Mouse (Mus musculus) small intestine, adult 2 months (tissue): Measurements from ENCODE around the gene Hsp90aa1. TPM values are rescaled to one million over a fixed set of nuclear protein-coding genes. Genes with fewer than 3 reads are reported as not detected.
A peak's percentile ranks its signal among the peaks of the same experiment; 100 is the strongest.
"Not testable (repeated sequence)": the region's sequence is repeated elsewhere in the genome, so short reads cannot be mapped to it uniquely, and the experiment has no call there.

Experiments
- H3K27ac ChIP-seq: fragments of 200-500 bp; 2 replicates; pipeline ENCODE4 v1.5.1; 2012; ENCODE audit warnings: low read depth, low read length, control low read depth, inconsistent platforms; ENCODE audit not compliant: insufficient read depth
- H3K27me3 ChIP-seq: fragments of 200-500 bp; 2 replicates; pipeline ENCODE4 v1.6.1; 2012; ENCODE audit warnings: mild to moderate bottlenecking, moderate library complexity, low read length, inconsistent platforms; ENCODE audit not compliant: control insufficient read depth, insufficient read depth
- H3K36me3 ChIP-seq: fragments of 200-500 bp; 2 replicates; pipeline ENCODE4 v1.6.1; 2012; ENCODE audit warnings: mild to moderate bottlenecking, low read length, control low read depth, inconsistent platforms; ENCODE audit not compliant: control insufficient read depth, insufficient read depth
- H3K4me1 ChIP-seq: fragments of 200-500 bp; 2 replicates; pipeline ENCODE4 v1.6.1; 2012; ENCODE audit warnings: low read length, inconsistent platforms, mixed read lengths; ENCODE audit not compliant: control insufficient read depth, insufficient read depth, insufficient read length
- H3K4me3 ChIP-seq: fragments of 200-500 bp; 2 replicates; pipeline ENCODE4 v1.5.1; 2012; ENCODE audit warnings: low read depth, mild to moderate bottlenecking, control low read depth, inconsistent platforms, low read length, moderate library complexity
- CTCF ChIP-seq: fragments of 200-500 bp; IDR thresholded peaks from 2 replicates; pipeline ENCODE4 v1.5.1; 2012; ENCODE audit warnings: low read depth, mild to moderate bottlenecking, control low read depth, inconsistent platforms, low read length, moderate library complexity, mixed read lengths; ENCODE audit not compliant: insufficient replicate concordance, insufficient read length; ENCODE audit errors: extremely low read depth
- POLR2A ChIP-seq: fragments of 200-500 bp; IDR thresholded peaks from 2 replicates; pipeline ENCODE4 v1.6.1; 2012; ENCODE audit warnings: low read depth, mild to moderate bottlenecking, control low read depth, inconsistent platforms, low read length, moderate library complexity
- WGBS: fragments of 180-500 bp; shearing (Covaris S2); methylation state at CpG from one replicate; pipeline ENCODE4 v1.1.7; 2018; 5-methylcytosine and 5-hydroxymethylcytosine counted together
- polyA plus RNA-seq: library from polyadenylated mRNA; depleted of rRNA; stranded (reverse); fragments of >200 nt; gene quantifications from 2 replicates; pipeline ENCODE4 v1.2.3, GENCODE M21; 2012

Gene Hsp90aa1
- polyA plus RNA-seq, 1 experiment: 23.2 TPM

GRCm38 (mm10) chr12:110706337-110707231, 4.1 kb upstream of the Hsp90aa1 start:
- peak overlapping the region; percentile 36 for H3K27ac ChIP-seq
- WGBS: under 1% methylated on average over 27 of the region's 27 CpGs
- no peak for TF ChIP-seq CTCF
- no peak for TF ChIP-seq POLR2A
- H3K27me3 ChIP-seq: no peaks in the 10 kb centered on the region
- H3K4me3 ChIP-seq: peak overlapping the region; percentile 30
- peaks cover 5% of the 10 kb centered on the region; the same call in 1 of the 2 replicates for H3K4me1 ChIP-seq
- no peaks in the 10 kb centered on the region for H3K36me3 ChIP-seq

GRCm38 (mm10) chr12:110705419-110705818, 2.9 kb upstream of the Hsp90aa1 start:
- H3K4me1 ChIP-seq, H3K27me3 ChIP-seq, H3K4me3 ChIP-seq, H3K36me3 ChIP-seq, H3K27ac ChIP-seq: not testable (repeated sequence)
- 87% methylated on average over 4 of the region's 4 CpGs for WGBS

DNA sequence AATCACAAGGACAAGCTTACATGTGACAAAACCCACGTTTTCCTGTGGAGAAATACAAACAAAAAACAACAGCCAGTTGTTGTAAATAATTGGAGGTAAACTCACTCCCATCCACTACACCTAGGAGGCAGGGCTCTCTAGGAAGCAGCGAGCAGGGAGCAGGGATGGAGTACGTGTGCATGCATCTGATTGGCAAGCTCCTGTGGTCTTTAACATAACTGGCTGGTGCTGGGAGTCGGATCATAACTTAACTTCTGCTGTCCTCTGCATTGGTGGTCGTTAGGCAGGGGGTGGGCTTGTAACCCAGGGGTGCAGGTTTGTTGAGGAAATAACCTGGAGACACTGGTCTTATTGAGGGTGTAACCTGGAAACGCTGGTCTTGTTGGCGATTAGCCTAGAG, 1.2 kb upstream of the Hsp90aa1 start:
- no peak for TF ChIP-seq POLR2A
- no peak for TF ChIP-seq CTCF
- peaks cover 5% of the 10 kb centered on the region for H3K4me1 ChIP-seq
- H3K36me3 ChIP-seq: no peaks in the 10 kb centered on the region
- WGBS: 76% methylated on average over 7 of the region's 7 CpGs
- no peak overlapping the region for H3K4me3 ChIP-seq
- no peak overlapping the region for H3K27ac ChIP-seq
- no peaks in the 10 kb centered on the region for H3K27me3 ChIP-seq

DNA sequence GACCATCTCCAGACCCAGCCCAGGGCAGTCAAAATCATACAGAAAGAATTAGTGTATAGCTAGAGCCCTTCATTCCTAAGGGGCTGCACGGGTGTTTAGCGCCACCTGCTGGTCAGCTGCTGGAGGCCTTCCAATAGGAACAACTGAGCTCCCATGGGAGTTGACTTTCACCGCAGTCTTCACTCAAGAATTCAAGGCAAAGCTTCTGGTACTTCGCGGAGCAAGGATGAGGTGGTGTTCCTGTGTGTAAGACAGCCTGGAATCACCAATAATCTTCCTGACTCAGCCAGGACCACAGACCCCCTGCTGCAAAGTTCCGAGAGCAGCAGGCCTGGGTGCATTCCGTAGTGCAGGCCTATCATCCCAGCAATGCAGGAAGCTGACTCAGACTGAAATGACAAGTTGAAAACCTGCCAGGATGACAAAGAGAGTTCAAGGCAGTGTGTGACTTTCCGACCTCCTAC, 512 bp upstream of the Hsp90aa1 start:
- H3K27ac ChIP-seq: no peak overlapping the region

GRCm38 (mm10) chr12:110701363-110701762, 1.2 kb downstream of the Hsp90aa1 start:
- H3K27ac ChIP-seq, H3K36me3 ChIP-seq, H3K27me3 ChIP-seq, H3K4me3 ChIP-seq, H3K4me1 ChIP-seq: not testable (repeated sequence)
- WGBS: 42% methylated on average over 1 of the region's 3 CpGs

More for the DNA sequence above, 512 bp upstream of the Hsp90aa1 start:
- peak; percentile 98 for TF ChIP-seq CTCF
- TF ChIP-seq POLR2A: no peak
- H3K27me3 ChIP-seq: no peaks in the 10 kb centered on the region
- H3K36me3 ChIP-seq: no peaks in the 10 kb centered on the region
- H3K4me1 ChIP-seq: peaks cover 5% of the 10 kb centered on the region
- 29% methylated on average over 8 of the region's 8 CpGs for WGBS
- no peak overlapping the region for H3K4me3 ChIP-seq

- Histone ChIP-seq H3K4me3 (no peak overlapping the region), H3K36me3 (no peaks in the 10 kb centered on the region), H3K27ac (no peak overlapping the region), H3K4me1 (no peaks in the 10 kb centered on the region; the same call in 1 of the 2 replicates), H3K27me3 (no peaks in the 10 kb centered on the region)
- WGBS: 87% methylated on average over 2 of the region's 2 CpGs
- TF ChIP-seq POLR2A (no peak), CTCF (no peak)
These were observed 1.8 kb downstream of the Hsp90aa1 start for GRCm38 (mm10) chr12:110700730-110701129.

DNA sequence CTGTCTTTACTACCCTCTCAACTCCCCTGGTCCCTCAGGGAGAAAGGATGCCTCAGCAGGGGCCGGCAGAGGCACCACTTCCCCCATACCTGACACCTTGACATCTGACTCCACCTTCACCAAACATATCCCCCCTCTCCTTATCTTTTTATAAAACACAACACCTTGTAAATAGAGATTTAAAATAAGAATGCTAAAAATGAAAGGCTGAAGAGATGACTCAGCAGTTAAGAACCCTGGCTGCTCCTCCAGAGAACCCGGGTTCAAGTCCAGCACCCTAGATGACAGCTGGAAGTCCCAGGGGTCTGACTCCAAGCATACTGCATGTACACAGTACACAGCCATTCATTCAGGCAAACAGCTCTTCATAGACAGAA, 3.4 kb downstream of the Hsp90aa1 start:
- 50% methylated on average over 2 of the region's 2 CpGs for WGBS
- Histone ChIP-seq H3K27me3 (no peaks in the 10 kb centered on the region), H3K4me1 (peaks cover 3% of the 10 kb centered on the region), H3K27ac (no peak overlapping the region), H3K36me3 (peaks cover 4% of the 10 kb centered on the region; the same call in 1 of the 2 replicates), H3K4me3 (no peak overlapping the region)
- no peak for TF ChIP-seq POLR2A
- TF ChIP-seq CTCF: no peak
